Mouse (Mus musculus) kidney, postnatal 14 days (tissue): ENCODE measurements at regions not wholly inside any gene's neighbourhood (a gene's known extent, or its start where the extent isn't known, plus 50 kb on each side); places are given as distances from the start of the nearest gene placed in this dataset.
A peak's percentile ranks its signal among the peaks of the same experiment; 100 is the strongest.

Experiments used
- DNase-seq: peaks from one replicate; pipeline ENCODE4 v3.0.0; 2022; ENCODE audit warnings: mixed read lengths

DNA sequence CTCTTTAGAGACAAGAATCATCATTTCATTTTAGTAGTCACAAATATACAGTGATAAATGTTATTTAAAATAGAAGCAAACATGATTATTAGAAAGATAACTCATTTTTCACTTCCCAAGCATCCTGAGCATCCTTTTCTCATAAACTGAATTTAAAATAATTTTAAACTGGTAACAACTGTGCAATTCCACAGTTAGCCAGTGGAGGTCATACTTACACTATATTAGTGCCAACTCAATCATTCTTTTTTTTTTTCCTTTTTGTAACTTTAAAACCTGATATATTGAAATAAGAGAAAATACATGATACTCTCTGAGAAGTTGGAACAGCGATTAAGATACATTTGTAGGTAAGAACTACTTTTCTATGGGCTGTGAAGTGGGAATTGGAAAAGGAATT lies 113.2 kb upstream of the Gm17509 start:
- no peak for DNase-seq

GRCm38 (mm10) chr13:117334539-117334938 lies 113.7 kb upstream of the Gm17509 start:
- DNase-seq = no peak

DNA sequence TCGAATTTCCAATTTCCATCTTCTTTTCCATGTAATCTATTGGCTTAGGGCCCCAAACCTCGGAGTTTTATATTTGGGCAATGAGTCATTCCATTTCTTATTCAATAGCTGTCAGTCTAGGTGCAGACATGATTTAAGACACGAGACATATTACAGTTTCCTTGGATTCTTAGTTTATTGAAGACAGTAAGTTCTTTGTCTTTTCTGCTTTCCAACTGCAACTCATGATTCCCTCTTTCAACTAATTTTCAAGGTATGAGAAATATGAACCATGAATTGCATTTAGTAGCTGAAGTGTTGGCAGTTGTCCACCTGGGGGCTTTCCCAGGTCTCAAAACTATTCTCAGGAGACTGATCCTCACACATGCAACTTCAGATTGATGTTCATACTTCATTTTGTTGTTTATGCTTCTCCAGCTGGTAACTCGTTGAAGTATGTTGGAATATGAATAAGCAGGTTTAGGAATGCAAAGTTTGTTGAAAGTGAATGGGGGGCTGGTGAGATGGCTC lies 160.3 kb upstream of the Gm17509 start:
- no peak for DNase-seq

GRCm38 (mm10) chr13:117383480-117384137 lies 162.7 kb upstream of the Gm17509 start:
- DNase-seq = no peak

DNA sequence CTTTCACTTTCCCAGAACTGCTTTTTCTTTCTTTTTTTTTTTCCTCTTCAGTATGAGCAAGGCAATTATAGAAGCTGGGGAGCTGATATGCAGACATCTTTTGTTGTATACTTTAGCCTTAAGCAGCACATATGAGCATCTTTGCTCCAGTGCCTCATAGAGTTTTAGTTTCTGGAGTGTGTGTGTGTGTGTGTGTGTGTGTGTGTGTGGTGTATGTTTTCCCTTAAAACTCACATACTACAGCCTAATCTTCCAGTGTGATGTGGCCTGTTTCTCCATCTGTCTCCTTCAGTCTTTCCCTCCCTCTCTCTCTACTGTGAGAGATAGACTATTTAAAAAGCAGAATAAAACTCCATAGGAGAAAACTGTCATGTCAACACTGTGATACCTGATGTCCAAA lies 169.4 kb upstream of the Gm17509 start:
- DNase-seq = no peak

DNA sequence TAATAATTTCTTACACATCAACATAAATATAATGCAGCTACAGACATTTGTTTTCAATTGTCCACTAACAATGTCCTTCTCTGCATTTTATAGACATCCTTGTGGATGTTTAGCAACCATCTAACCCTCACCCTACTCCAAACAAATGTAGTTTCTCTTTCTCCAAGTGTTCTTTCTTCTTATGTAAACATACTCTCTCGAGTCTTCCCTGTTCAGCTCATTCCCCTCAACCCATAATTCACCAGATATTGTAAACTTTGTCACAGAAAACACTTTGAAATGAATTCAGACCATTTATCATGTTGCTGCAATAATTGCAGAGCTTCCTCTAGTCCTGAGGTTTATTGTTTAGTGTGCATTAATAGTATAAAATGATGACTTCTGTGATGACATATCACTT lies 172.6 kb upstream of the Gm17509 start:
- no peak for DNase-seq

- no peak for DNase-seq
Measured at GRCm38 (mm10) chr13:117401245-117401644, 180.4 kb upstream of the Gm17509 start.

GRCm38 (mm10) chr13:117409940-117410339 lies 189.1 kb upstream of the Gm17509 start:
- DNase-seq = peak; percentile 17

DNA sequence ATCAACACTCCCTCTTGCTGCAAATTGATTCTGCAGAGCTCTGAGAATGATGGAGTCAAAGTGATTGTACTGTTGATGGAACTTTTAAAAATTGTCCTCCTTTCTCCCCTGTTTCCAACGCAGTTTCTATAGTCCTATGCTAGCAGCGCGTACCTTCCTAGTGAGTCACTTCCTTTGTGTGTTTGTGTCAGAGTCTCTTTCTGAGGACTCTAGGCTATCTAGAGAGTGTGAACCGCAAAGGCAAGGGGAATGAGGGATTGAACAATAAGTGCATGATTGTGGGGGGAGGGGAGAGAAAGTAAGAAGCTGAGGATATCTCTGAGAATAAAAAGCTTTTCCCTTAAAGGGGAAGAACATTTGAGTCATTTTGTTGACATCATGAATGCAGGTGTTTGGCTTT lies 188.5 kb upstream of the Hcn1 start:
- DNase-seq = no peak

DNA sequence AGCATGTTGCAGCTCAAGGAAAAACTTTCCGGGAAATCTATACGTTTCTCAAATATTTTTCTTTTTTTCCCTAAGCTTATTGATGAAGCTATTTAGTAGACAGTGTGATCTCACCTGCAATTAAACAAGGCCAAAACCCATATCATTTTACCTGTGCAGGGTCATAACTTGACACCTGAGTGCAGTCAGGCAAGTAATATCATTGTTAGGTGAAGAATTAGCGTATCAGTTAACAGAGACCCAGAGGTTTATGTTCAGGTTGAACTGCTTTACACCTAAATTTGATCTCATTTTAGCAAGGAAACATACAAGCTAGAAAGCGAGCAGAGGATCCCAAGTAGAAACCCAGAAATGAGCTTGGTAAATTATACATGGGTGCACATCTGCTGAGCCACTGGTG lies 178.6 kb upstream of the Hcn1 start:
- no peak for DNase-seq

- no peak for DNase-seq
Measured at GRCm38 (mm10) chr13:117425015-117425414, 177.1 kb upstream of the Hcn1 start.

GRCm38 (mm10) chr13:117467407-117467806 lies 134.7 kb upstream of the Hcn1 start:
- no peak for DNase-seq

DNA sequence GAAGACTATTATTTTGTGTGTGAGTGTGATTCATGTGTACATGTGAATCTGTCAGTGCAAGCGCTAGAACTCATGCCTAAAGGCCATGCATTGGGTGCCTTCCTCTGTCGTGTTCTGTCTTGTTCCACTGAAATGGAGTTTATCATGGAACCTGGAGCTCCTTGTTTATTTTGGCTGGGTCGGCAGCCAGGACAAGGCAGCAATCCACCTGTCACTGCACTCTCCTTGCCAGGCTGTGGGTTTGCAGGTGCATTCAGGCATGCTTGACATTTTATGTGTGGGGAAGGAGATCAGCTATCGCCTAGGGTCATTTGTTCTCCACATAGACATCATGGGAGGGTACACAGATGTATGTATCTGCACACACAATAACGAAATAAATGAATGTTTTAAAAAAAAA lies 129.4 kb upstream of the Hcn1 start:
- DNase-seq = no peak

GRCm38 (mm10) chr13:117482624-117483023 lies 119.5 kb upstream of the Hcn1 start:
- no peak for DNase-seq

DNA sequence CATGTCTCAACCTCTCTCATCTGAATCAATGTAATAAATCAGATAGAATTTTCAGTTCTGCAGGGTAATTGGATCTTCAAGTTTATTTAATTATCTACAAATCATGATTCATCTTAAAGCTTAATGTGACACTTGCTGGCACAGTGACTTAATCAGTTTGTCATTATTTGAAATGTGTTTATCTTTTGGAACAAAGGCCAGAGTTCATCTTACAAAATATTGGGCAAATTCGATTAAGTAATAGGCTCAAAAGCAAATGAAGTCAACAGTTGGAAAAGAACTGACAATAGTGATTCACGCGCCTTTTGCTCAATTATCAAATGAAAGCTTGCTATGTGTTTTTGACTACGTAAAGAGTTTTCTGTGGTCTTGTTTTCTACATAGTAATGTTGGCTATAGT lies 93.4 kb upstream of the Hcn1 start:
- DNase-seq = no peak

DNA sequence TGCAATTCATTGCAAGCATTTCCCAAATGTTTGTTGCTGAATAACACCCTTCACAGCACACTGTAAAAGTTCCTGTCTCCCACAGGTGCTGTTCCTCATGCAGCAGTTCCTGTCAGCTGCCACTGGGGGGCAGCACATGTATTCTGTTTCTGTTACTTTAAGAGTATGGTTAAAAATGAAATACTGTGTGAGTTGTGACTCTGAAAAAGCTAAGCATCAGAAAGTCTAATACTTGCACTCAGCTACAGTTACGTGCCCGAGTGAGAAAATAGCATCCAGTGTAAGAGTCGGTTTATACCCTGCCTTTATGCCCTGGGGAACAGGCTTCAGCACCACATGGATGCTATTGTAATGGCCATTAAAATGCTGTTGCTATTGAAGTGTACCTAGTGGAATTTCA lies 52.0 kb upstream of the Hcn1 start:
- no peak for DNase-seq
